Mouse (Mus musculus): ENCODE results near the gene Vps11. TPM values are rescaled to one million over a fixed set of nuclear protein-coding genes. Genes with fewer than 3 reads are reported as not detected.
"Not testable (repeated sequence)": the region's sequence is repeated elsewhere in the genome, so short reads cannot be mapped to it uniquely, and the experiment has no call there.

Gene Vps11
- total RNA-seq (2021), result 52.4 and 74.6 TPM in 2 replicates
- long read RNA-seq, transcript Vps11-201 (16 exons, 3,536 nt), result major isoform, 114 of 150 reads
- long read RNA-seq, partial matches to known transcripts, result 16 of 150 reads
- long read RNA-seq, other reads (novel, unspliced or antisense), result 20 of 150 reads

- DNase-seq, result peak; percentile 94
These were observed at the start of gene Vps11 for GRCm38 (mm10) chr9:44361190-44361917. TSS of gene Vps11 (minus strand) at chr9:44361670.

GRCm38 (mm10) chr9:44410647-44411336 is 49.3 kb upstream of the Vps11 start:
- no peak for DNase-seq

GRCm38 (mm10) chr9:44408693-44409092 is 47.2 kb upstream of the Vps11 start:
- not testable (repeated sequence) for DNase-seq

GRCm38 (mm10) chr9:44407752-44408097 is 46.3 kb upstream of the Vps11 start:
- DNase-seq, result no peak

GRCm38 (mm10) chr9:44406906-44407751 is 45.7 kb upstream of the Vps11 start, which contains the start of the genes Rps25 and Trappc4:
TSS of gene Rps25 (plus strand) at chr9:44407139.
TSS of gene Trappc4 (minus strand) at chr9:44407600.
- peak; percentile 89 for DNase-seq

GRCm38 (mm10) chr9:44405011-44405410 is 43.5 kb upstream of the Vps11 start:
- no peak for DNase-seq

GRCm38 (mm10) chr9:44401081-44401480 is 39.6 kb upstream of the Vps11 start:
- DNase-seq, result no peak

GRCm38 (mm10) chr9:44399795-44400114 is 38.3 kb upstream of the Vps11 start:
- no peak for DNase-seq

GRCm38 (mm10) chr9:44399114-44399794 is 37.8 kb upstream of the Vps11 start:
- DNase-seq, result no peak

GRCm38 (mm10) chr9:44398551-44398950 is 37.1 kb upstream of the Vps11 start:
- DNase-seq, result no peak

GRCm38 (mm10) chr9:44398087-44398486 is 36.6 kb upstream of the Vps11 start:
- DNase-seq, result no peak

- DNase-seq, result peak; percentile 95
These were observed 35.4 kb upstream of the Vps11 start, which contains the start of gene Slc37a4 for GRCm38 (mm10) chr9:44396684-44397411. TSS of gene Slc37a4 (plus strand) at chr9:44396852.

- DNase-seq, result peak; percentile 80
These were observed 30.0 kb upstream of the Vps11 start for GRCm38 (mm10) chr9:44391466-44391865.

GRCm38 (mm10) chr9:44389273-44389672 is 27.8 kb upstream of the Vps11 start:
- DNase-seq, result no peak

GRCm38 (mm10) chr9:44387221-44387620 is 25.8 kb upstream of the Vps11 start:
- no peak for DNase-seq

GRCm38 (mm10) chr9:44384596-44384995 is 23.1 kb upstream of the Vps11 start:
- DNase-seq, result no peak

- no peak for DNase-seq
These were observed 18.4 kb upstream of the Vps11 start for GRCm38 (mm10) chr9:44379862-44380261.

GRCm38 (mm10) chr9:44379054-44379834 is 17.8 kb upstream of the Vps11 start, which contains the start of gene Hyou1:
TSS of gene Hyou1 (plus strand) at chr9:44379490.
- DNase-seq, result peak; percentile 99

- no peak for DNase-seq
These were observed 16.8 kb upstream of the Vps11 start for GRCm38 (mm10) chr9:44378153-44378730.

GRCm38 (mm10) chr9:44377335-44377734 is 15.9 kb upstream of the Vps11 start:
- not testable (repeated sequence) for DNase-seq

Measured in adrenal gland, postnatal 25 days (tissue).